Mouse (Mus musculus): ENCODE results near the gene Adam15.

Gene Adam15

DNA sequence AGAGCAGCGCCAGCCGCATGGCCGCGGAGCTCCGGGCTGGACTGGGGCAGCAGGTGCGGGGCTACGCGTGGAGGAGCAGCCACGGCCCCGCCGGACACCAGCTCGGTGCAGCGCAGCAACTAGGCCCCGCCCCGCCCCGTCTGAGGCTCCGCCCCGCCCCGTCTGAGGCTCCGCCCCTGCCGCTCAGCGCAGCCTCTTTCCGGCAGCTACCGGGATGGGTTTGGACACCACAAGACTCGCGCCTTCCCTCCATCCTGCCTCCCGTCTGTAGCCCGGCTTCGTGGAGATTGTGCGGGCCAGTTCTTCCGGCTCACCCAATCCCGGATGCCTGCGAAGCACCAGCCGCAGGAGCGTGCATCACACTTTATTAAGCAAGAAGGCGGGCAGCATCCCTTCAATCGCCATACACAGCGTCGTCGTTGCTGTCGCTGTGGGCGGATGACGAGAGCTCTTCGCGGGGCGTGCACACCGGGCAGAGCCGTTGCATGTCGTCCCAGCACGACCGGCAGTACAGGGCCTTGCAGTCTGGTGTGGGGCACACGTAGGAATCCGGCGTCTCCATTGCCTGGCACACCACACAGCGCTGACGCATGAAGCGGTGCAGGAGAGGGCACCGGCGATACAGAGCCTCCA is at the start of gene Adam15:
TSS of gene Adam15 (minus strand) at position 128 of the 633 bp plus-strand sequence.
- DNase-seq: peak; percentile 90

DNA sequence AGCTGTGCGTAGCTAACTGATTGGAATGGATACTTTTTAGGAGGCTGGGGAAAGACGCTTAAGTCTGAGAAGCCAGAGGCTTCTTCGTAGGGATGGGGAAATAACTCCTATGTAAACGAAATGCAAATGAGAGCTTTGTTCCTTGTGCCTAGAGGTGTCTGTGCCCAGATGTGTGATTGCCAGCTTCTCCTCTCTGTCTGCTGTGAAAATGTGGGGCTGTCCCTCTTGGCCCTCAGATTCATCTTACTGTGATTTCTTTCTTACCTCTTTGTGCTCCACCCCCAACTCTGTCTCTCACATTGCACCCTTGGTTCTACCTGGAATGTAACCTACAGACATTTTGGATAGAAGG is 46.8 kb upstream of the Adam15 start:
- no peak for DNase-seq

GRCm38 (mm10) chr3:89395806-89396653 is 46.2 kb upstream of the Adam15 start:
- no peak for DNase-seq

GRCm38 (mm10) chr3:89395419-89395805 is 45.6 kb upstream of the Adam15 start:
- DNase-seq: no peak

DNA sequence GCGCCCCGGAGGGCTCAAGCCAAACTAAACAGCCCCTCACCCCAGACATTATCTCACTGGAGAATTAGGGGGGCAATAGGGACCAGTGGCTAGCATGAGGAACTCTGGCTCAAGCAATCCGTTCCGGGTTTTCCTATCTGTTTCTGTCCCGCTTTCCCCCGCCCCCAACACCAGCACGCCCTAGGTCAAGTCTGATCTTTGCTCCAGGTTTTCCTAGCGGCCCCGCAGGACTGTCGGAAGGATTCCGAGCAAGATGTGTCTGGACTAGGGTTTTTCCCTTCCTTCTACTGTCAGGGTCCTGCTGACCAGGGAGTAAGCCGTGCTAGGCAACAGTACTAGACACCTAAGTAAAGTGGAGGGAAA is 45.1 kb upstream of the Adam15 start:
- DNase-seq: peak; percentile 78

DNA sequence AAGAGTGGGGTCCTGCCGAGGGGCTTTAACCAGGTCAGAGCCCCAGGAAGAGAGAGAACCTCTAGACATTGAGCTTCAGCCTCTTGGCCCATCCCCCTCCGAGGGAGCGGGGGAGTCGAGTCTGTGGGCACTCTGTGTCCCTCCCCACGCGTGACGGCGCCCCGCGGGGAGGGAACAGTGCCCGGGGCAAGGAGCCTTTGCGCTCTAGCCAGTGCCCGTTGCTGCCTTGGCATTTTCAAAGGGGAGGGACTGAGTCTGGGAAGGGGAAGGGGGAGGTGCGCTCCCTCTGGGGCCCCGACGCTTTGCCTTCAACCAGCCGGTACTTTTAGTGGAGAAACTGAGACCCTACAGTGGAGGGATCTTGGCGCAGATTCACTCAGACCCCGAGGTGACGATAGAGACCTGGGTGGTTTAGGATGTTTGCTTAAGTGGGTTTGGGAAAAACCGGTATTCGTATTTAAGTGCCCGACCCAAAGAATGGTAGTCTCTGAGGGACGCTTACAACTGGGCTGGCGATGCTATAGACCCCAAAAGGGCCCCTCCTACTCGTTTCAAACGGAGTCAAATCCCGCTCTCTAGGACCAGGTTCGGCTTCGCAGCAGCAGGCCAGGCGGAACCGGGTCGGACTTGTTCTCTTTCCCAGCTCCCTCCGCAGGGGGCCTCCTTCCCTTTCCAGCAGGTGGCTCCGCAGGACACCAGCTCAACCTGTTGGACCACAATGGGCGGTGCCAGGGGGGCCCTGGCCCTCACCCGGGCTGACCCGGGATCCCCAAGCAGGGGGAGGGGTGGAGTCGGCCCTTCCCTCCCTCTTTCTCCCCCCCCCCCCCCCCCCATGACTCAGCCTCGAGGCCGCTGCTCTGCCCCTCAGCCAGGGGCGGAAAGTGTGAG is 44.5 kb upstream of the Adam15 start, which contains the start of gene Zbtb7b:
TSS of gene Zbtb7b (minus strand) at position 771 of the 888 bp plus-strand sequence.
- peak; percentile 76 for DNase-seq

DNA sequence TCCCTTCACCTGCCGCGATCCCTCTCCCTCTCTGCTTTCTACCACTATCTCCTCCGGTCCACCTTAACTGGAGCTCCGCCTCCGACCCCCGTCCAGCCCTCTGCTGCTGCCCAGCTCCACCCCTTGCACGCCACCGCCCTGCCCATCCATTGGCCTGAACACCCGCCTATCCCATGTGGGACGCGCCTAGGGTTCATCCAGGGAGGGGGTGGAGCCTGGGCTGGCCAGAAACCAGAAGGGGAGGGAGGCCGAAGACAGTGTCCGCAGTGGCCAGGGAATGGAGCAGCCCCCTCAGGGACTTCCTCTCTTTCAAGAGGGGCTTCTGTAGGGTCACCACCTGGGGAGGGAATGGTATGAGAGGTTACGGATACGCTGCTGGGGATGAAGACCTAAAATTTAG is 43.8 kb upstream of the Adam15 start:
- peak; percentile 98 for DNase-seq

- DNase-seq: no peak
Measured at GRCm38 (mm10) chr3:89392871-89393311, 43.1 kb upstream of the Adam15 start.

GRCm38 (mm10) chr3:89391663-89392511 is 42.1 kb upstream of the Adam15 start:
- DNase-seq: no peak

DNA sequence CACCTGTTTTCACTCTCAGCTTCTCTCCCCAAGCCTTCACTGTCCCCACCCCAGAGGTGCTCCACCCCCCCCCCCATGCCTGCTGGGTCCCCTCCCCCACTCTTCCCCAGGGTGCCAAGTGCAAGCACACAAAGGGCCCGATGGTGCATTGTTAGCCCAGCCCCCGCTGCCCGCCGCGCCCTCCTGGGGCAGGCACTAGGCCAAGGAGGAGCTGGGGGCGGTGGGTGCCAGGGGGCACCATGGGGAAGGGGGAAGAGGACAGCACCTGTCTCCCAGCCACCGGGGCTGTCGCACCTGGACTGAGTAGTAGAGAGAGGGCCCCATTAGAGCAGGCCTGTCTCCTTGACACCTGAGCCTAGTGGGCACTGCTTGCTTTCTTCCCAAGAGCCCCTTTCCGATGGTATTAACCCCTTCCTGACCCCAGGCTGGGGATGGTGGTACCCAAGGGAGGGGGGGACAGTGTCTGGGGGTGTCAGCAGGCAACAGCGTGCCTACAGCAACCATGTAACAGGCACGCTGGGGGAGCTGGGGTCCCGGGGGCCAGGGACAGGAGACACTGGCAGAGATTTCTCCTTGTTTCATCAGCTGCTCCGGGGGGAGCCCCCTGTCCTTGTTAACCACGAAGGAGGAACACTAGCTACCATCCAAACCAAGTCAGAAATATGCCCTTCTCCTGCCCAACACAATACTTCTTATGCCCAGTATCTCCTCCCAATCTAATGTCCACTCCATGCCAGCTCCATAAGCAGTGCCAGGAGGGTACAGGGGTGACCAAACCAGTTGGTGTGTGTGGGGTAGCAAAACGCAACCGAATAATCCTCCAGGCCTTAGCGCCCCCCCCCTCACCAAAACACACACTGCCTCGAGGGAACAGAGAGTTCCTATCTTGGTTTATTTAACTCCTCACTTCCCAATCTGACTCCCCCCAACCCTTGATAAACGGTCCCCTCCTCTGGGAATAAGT is 41.2 kb upstream of the Adam15 start:
- no peak for DNase-seq

DNA sequence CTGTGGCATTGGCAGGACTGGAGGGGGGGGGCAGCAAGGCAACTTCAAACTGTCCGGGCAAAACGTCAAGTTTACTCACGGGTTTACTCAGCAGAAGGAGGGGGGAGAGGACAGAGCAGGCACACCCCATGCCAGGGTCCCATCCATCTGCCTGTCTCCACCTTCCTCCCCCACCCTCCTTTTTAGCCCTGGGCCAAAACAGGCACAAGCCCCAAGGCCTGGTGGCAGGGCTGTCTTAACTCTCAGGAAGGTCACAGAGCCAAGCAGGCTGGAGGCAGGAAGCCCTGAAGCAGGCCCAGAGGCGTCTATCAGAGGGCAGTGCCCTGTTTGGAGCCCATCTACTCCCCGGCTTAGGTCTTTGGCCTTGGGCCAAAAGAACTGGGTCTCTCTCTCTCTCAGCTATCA is 40.3 kb upstream of the Adam15 start:
- no peak for DNase-seq

GRCm38 (mm10) chr3:89388901-89389740 is 39.3 kb upstream of the Adam15 start:
- no peak for DNase-seq

GRCm38 (mm10) chr3:89388134-89388881 is 38.5 kb upstream of the Adam15 start:
- peak; percentile 69 for DNase-seq

GRCm38 (mm10) chr3:89387632-89388031 is 37.8 kb upstream of the Adam15 start:
- no peak for DNase-seq

- DNase-seq: no peak
Measured at GRCm38 (mm10) chr3:89386438-89387420, 36.9 kb upstream of the Adam15 start.

DNA sequence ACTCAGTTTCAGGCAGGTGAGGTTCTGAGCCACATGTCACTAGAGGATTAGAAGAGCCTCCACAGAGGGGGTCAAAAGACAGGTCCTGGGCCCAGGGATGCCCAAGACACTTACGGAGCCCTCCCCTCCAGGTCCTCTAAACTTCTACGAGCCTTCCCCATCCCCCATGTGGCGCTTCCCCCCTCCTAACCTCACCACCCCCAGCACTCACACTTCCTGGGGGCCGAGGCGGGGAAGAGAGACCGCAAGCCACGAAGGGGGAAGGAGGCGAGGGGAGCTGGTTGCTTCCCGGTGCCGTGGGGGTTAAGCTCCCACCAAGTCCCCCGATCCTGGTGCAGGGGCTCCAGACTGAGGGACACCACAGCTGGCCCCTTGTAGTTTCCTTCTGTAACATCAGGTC is 35.7 kb upstream of the Adam15 start:
- no peak for DNase-seq

DNA sequence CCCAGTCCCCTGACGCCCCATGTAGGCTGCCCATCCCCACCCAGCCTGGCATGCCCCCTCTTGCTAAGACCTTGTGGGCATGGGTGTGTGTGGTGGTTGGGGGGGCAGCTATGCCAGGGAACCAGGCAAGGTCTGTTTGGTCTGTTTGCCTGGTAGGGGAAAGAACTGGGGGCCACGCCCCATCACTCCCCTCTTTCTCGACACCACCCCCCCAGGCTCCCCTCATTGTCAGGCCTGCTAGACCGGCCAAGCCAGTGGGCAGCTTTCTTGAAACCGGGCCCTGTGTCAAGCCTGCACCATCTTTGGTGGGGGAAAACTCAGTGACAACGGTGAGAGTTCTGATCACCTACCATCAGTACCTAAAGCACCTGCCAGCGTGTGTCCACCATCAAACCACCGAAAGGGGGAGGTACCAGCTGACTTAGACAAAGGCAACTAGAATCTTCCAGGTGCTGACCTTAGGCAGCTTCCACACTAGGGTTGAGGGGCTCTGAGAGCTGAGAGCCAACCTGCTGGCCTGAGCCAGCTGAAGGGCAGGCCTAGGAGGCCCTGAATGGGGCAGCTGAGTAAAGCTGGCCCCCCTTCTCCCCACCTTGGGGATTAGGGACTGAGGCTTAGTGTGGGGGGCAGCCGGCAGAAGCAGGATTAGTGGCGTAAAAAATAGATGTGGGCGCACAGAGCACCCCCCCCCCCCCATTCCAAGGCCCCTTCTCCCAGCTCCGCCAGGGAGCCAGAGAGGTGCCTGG is 34.7 kb upstream of the Adam15 start:
- DNase-seq: no peak

Data from layer of hippocampus, adult 9-11 months (tissue).